Mouse (Mus musculus) thymus, adult 2 months (tissue): ENCODE measurements around the gene Cops8. TPM values are rescaled to one million over a fixed set of nuclear protein-coding genes. Genes with fewer than 3 reads are reported as not detected.

Source experiments
- DNase-seq: peaks from one replicate; pipeline ENCODE4 v3.0.0; 2021
- H3K27ac ChIP-seq: fragments of 200-500 bp; 2 replicates; pipeline ENCODE4 v1.5.1; 2012; ENCODE audit warnings: low read length, control low read depth; ENCODE audit not compliant: control insufficient read depth, insufficient read depth
- H3K27me3 ChIP-seq: fragments of 200-500 bp; 2 replicates; pipeline ENCODE4 v1.6.1; 2012; ENCODE audit warnings: mild to moderate bottlenecking, low read length, moderate library complexity, mixed read lengths; ENCODE audit not compliant: control insufficient read depth, insufficient read depth
- H3K36me3 ChIP-seq: fragments of 200-500 bp; 2 replicates; pipeline ENCODE4 v1.6.1; 2012; ENCODE audit warnings: mild to moderate bottlenecking, low read length, moderate library complexity; ENCODE audit not compliant: control insufficient read depth, insufficient read depth
- H3K4me1 ChIP-seq: fragments of 200-500 bp; replicated peaks from 2 replicates; pipeline ENCODE4 v1.6.1; 2012; ENCODE audit warnings: low read length; ENCODE audit not compliant: control insufficient read depth, insufficient read depth
- H3K4me3 ChIP-seq: fragments of 200-500 bp; 2 replicates; pipeline ENCODE4 v1.5.1; 2012; ENCODE audit warnings: mild to moderate bottlenecking, low read length, control low read depth, moderate library complexity; ENCODE audit not compliant: control insufficient read depth, insufficient read depth
- CTCF ChIP-seq: fragments of 200-500 bp; IDR thresholded peaks from 2 replicates; pipeline ENCODE4 v1.5.1; 2012; ENCODE audit warnings: mild to moderate bottlenecking, control low read depth, low read length, moderate library complexity, borderline replicate concordance; ENCODE audit not compliant: control insufficient read depth, poor library complexity, insufficient read depth; ENCODE audit errors: extremely low read depth
- POLR2A ChIP-seq: fragments of 200-500 bp; IDR thresholded peaks from 2 replicates; pipeline ENCODE4 v1.6.1; 2012; ENCODE audit warnings: mild to moderate bottlenecking, low read length, control low read depth, moderate library complexity; ENCODE audit not compliant: control insufficient read depth, poor library complexity, insufficient read depth; ENCODE audit errors: extremely low read depth
- WGBS: fragments of 180-500 bp; shearing (Covaris S2); methylation state at CpG from one replicate; pipeline ENCODE4 v1.1.7; 2018; 5-methylcytosine and 5-hydroxymethylcytosine counted together
- polyA plus RNA-seq: library from polyadenylated mRNA; depleted of rRNA; stranded (reverse); fragments of >200 nt; gene quantifications from 2 replicates; pipeline ENCODE4 v1.2.3, GENCODE M21; 2012

The Cops8 gene
- polyA plus RNA-seq, 1 experiment: 80.9 TPM

DNA sequence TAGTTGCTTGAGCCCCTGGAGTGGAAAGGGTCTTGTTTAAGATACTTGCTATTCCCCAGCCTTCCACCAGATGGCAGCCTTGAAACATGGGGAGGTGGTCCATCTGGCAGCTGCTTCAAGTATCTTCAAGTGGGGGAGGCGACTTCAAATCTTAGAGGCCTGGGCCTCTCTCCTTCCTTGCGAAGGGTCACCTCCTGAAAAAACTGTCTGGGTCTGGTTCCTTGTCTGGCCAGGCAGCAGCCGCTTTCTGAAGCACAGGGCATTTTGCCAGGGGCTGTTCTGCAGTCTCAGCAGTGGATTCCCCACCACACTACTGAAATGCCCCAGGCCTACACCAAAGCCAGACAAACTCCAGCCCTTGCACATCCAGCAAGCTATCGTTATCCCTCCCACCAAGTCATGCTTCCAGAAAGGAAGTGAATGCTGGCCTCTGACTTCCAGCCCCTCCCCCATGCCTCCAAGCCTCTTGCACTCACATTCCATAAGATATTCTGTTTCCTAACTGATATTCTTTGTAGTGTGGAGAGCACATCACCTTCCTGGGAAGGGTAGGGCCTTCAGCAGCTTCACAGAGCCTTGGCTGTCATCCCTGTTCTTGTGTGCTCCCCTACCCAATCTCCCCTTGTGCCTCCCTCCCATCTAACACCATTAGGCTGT is 48.1 kb downstream of the Cops8 start:
- peak; percentile 82 for DNase-seq
- WGBS: 10% methylated on average over 4 of the region's 4 CpGs
- H3K36me3 ChIP-seq: no peaks in the 10 kb centered on the region
- H3K4me3 ChIP-seq: no peak overlapping the region
- TF ChIP-seq CTCF: peak; percentile 61; the same call in 1 of the 2 replicates
- no peak for TF ChIP-seq POLR2A
- H3K27me3 ChIP-seq: no peaks in the 10 kb centered on the region
- no peaks in the 10 kb centered on the region for H3K4me1 ChIP-seq
- H3K27ac ChIP-seq: no peak overlapping the region

DNA sequence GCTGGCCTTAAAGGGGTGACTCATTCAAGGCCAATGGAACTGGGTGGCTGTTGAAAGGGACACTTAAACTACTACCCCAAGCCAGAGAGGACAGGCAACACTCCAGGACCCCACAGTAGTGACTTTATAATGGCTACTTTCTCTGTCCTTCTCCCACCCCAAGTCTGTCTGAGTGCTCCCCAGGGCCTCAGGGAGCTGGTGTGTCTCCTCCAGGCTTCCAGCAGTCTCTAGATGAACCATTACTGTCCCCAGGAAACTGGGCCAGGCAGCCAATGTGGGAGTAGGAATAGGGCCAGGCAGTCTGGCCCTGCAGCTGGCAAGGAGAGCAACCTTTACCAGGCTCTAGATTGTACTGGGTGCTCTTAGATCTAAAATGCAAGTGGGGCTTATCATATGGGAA is 49.0 kb downstream of the Cops8 start:
- TF ChIP-seq POLR2A (no peak), CTCF (no peak)
- Histone ChIP-seq H3K36me3 (no peaks in the 10 kb centered on the region), H3K27me3 (no peaks in the 10 kb centered on the region), H3K4me1 (no peaks in the 10 kb centered on the region), H3K4me3 (no peak overlapping the region), H3K27ac (no peak overlapping the region)
- no peak for DNase-seq

DNA sequence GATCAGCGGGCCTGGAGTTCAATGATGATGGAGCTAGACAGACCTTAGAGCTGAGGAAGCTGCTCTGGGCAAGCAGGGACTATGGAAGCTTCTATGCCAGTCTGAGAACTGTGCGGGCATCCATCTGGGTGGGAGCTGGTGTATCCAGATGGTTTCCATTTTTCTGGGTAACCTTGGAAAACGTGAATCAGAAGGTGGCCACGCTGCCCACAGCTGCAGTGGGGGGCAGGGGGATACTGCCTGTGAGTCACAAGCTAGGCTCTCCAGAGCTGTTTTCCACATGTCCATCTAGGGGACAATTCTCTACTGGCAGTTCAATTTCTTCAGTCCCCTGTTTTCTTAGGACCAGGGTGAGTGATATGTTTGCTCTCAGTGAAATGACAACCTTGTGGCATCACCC is 49.8 kb downstream of the Cops8 start:
- Histone ChIP-seq H3K4me3 (no peak overlapping the region), H3K27me3 (no peaks in the 10 kb centered on the region), H3K36me3 (no peaks in the 10 kb centered on the region), H3K27ac (no peak overlapping the region), H3K4me1 (no peaks in the 10 kb centered on the region)
- no peak for TF ChIP-seq POLR2A
- no peak for TF ChIP-seq CTCF
- WGBS: 79% methylated on average over 4 of the region's 4 CpGs
- no peak for DNase-seq

DNA sequence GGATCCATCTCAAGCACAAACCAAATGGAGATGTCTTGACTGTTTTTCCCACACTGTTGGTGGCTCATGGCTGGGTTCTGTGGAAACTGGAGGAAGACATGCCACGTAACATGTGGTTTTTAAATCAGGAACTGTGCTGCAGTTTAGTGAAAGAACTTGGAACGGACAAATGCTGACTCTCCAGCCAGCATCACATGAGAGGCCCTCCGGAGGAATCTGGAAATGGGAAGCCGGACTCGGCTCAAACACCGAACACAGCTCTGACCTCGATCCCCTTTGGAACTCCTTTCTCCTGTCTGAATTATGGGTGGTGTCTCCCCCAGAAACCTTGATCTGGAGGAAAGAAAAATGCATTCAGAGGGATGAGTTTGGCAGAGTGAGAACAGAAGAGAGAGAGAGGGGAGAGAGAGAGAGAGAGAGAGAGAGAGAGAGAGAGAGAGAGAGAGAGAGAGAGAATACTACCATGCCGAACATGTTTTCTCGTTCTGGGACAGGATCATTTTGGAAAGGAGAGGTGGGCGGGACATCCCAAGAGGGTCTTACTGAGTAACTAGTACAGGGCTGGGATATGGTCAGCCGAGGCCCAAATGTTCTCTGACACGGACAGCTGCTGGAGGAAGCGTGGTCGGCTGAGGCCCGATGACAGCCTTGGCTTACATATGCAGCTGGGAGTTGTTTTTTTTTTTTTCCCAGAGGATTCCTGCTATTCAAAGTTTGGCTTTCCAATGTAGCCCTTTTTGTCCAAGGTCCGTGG is 53.9 kb downstream of the Cops8 start:
- Histone ChIP-seq H3K4me1 (no peaks in the 10 kb centered on the region), H3K36me3 (no peaks in the 10 kb centered on the region), H3K4me3 (no peak overlapping the region), H3K27me3 (no peaks in the 10 kb centered on the region), H3K27ac (no peak overlapping the region)
- TF ChIP-seq CTCF (no peak), POLR2A (no peak)
- no peak for DNase-seq
- WGBS: 85% methylated on average over 16 of the region's 16 CpGs

DNA sequence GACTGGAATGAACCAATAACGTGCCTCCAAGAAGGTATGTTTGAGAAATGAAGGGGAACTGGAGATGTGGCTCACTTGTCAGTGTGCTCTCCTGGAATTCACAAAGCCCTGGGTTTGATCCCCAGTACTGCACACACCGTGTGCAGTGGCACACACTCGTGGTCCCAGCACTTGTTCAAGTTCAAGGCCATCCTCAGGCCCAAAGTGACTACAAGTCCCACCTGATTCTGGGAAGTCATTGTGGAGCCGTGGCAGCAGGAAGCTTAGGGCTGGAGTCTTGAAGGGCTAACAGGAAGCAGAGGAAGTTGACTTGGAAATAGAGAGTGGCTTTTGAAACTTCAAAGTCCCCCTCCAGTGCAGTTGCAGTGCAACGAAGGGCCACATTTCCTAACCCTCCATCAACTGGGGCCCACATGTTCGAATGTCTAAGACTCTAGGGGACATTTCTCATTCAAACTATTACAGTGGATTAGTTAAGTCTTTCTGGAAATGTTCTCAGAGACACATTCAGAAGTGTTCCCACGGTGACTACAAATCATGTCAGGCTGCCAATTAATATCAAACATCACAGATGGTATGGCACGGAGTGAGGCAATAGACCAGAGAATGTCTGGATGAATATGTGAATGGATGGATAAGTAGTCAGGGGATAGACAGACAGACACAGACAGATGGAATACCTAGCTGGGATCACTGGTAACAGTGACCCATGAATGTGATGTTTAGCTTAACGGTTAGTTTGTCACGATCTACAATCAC is 54.7 kb downstream of the Cops8 start:
- no peak for TF ChIP-seq CTCF
- no peak for TF ChIP-seq POLR2A

DNA sequence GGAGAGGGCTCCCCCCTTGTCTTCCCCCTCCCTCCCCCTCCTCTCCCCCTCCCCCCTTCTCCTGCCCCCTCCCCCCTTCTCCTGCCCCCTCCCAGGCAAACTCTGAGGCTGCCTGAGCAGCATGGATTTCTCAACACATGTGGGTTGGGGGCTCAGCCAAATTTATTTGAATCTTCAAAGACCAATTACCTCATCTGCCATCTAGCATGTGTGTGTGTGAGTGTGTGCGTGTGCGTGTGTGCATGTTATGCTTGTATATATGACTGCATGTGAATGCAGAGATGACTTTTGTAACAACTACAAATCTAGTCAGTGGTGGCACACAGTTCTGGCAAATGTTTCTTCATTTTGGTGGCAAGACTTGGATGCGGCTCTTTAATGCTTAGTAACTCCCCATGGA is 55.8 kb downstream of the Cops8 start:
- WGBS: 96% methylated on average over 3 of the region's 3 CpGs
- Histone ChIP-seq H3K27ac (no peak overlapping the region), H3K36me3 (no peaks in the 10 kb centered on the region), H3K4me1 (no peaks in the 10 kb centered on the region), H3K27me3 (no peaks in the 10 kb centered on the region), H3K4me3 (no peak overlapping the region)
- no peak for DNase-seq
- TF ChIP-seq POLR2A (no peak), CTCF (no peak)

More for the DNA sequence above, 54.7 kb downstream of the Cops8 start:
- no peak for DNase-seq
- Histone ChIP-seq H3K36me3 (no peaks in the 10 kb centered on the region), H3K27me3 (no peaks in the 10 kb centered on the region), H3K27ac (no peak overlapping the region), H3K4me1 (no peaks in the 10 kb centered on the region), H3K4me3 (no peak overlapping the region)
- 76% methylated on average over 10 of the region's 10 CpGs for WGBS

DNA sequence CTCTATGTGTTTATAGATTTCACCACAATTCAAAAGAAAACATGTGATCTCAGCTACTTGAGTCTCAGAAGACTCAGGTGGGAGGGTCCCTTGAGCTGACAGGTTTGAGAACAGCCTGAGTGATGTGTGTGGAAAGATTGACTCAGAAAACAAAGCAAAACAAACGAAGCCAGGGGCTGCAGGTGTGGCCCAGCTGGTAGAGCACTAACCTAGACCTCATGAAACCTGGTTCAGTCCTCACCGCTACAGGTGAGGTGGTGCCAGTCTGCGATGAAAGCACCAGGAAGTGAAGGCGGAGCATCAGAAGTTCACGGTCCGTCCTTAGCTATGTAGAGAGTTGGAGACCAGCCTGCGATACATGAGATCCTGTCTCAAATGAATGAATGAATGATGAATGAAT is 57.4 kb downstream of the Cops8 start:
- Histone ChIP-seq H3K4me3 (no peak overlapping the region), H3K4me1 (no peaks in the 10 kb centered on the region), H3K27me3 (no peaks in the 10 kb centered on the region), H3K36me3 (no peaks in the 10 kb centered on the region), H3K27ac (no peak overlapping the region)
- no peak for DNase-seq
- TF ChIP-seq POLR2A (no peak), CTCF (no peak)
- 89% methylated on average over 7 of the region's 7 CpGs for WGBS
